Mouse (Mus musculus) heart, embryonic 12.5 days (tissue): ENCODE data around the gene Naaladl1. TPM values are rescaled to one million over a fixed set of nuclear protein-coding genes. Genes with fewer than 3 reads are reported as not detected.

Experiments
- ATAC-seq: fragments of 200-750 bp; cut with Nextera tagmentation; 2 replicates; pipeline ENCODE4 v1.8.0; 2017; ENCODE audit warnings: moderate TSS enrichment, moderate library complexity; ENCODE audit not compliant: insufficient number of reproducible peaks, low FRiP score
- H3K27ac ChIP-seq: fragments of 300-500 bp; sonication (generic); 2 replicates; pipeline ENCODE4 v1.5.1; 2016; ENCODE audit warnings: mild to moderate bottlenecking, moderate library complexity; ENCODE audit not compliant: poor library complexity, severe bottlenecking
- H3K27me3 ChIP-seq: fragments of 300-500 bp; sonication (generic); replicated peaks from 2 replicates; pipeline ENCODE4 v1.6.1; 2016; ENCODE audit warnings: mild to moderate bottlenecking, moderate library complexity
- H3K36me3 ChIP-seq: fragments of 300-500 bp; sonication (generic); 2 replicates; pipeline ENCODE4 v1.6.1; 2016; ENCODE audit warnings: mild to moderate bottlenecking, moderate library complexity
- H3K4me1 ChIP-seq: fragments of 300-500 bp; sonication (generic); replicated peaks from 2 replicates; pipeline ENCODE4 v1.6.1; 2016; ENCODE audit warnings: mild to moderate bottlenecking
- H3K4me2 ChIP-seq: fragments of 300-500 bp; sonication (generic); 2 replicates; pipeline ENCODE4 v1.6.1; 2016; ENCODE audit warnings: mild to moderate bottlenecking, moderate library complexity
- H3K4me3 ChIP-seq: fragments of 300-500 bp; sonication (generic); 2 replicates; pipeline ENCODE4 v1.5.1; 2016; ENCODE audit warnings: mild to moderate bottlenecking
- H3K9ac ChIP-seq: fragments of 300-500 bp; sonication (generic); 2 replicates; pipeline ENCODE4 v1.6.1; 2016; ENCODE audit warnings: mild to moderate bottlenecking, moderate library complexity
- H3K9me3 ChIP-seq: fragments of 300-500 bp; sonication (generic); replicated peaks from 2 replicates; pipeline ENCODE4 v1.6.1; 2016; ENCODE audit warnings: mild to moderate bottlenecking, moderate library complexity
- WGBS: fragments of 180-500 bp; shearing (Covaris S2); methylation state at CpG from one replicate; pipeline ENCODE4 v1.1.7; 2016; 5-methylcytosine and 5-hydroxymethylcytosine counted together
- polyA plus RNA-seq: library from polyadenylated mRNA; unstranded; fragments of >200 nt; fragmentation: Nextera tagmentation; extraction: Ambion mirVana; gene quantifications from 2 replicates; pipeline ENCODE4 v1.2.1, GENCODE M21; 2016

Gene Naaladl1
- polyA plus RNA-seq, 1 experiment from 2014 or later = 0.22 TPM

GRCm38 (mm10) chr19:6084478-6085248 lies 20.9 kb upstream of the Naaladl1 start, which contains the start of the genes Zfpl1 and Cdca5:
Zfpl1 (minus strand) TSS chr19:6084956.
Cdca5 (plus strand) TSS chr19:6084983.
- Histone ChIP-seq H3K4me2 (peak within 1 kb of the TSS; percentile 91), H3K9me3 (no peaks in the 10 kb centered on the region), H3K27ac (peak within 1 kb of the TSS; percentile 53; the same call in 1 of the 2 replicates), H3K27me3 (no peaks in the 10 kb centered on the region), H3K36me3 (peaks cover 55% of the 10 kb centered on the region), H3K4me1 (peaks cover 17% of the 10 kb centered on the region), H3K9ac (peak within 1 kb of the TSS; percentile 81), H3K4me3 (peak within 1 kb of the TSS; percentile 83)
- ATAC-seq = peak; percentile 93
- WGBS = under 1% methylated on average over 58 of the region's 58 CpGs

DNA sequence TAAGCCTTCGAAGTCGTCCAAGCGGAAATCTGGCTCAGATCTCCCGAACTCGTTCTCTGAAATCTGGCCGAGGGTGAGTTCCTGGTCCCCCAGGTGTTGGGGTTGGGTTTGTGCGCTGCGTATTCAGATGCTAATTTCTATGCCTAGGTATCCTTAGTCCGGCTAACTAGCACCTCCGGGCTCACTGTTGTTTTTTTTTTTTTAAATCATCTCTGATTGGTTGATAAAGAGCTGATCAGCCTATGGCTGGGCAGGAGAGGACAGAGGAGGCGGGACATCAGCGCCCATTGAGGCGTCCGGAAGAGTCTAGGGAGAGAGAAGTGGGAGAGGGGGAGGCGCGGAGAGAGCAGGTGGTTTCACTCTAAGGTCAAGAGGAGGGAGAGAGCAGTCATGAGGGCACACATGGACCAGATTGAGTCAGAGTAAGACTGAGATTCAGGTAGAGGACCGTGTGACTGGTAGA lies 20.1 kb upstream of the Naaladl1 start:
- Histone ChIP-seq H3K4me2 (peak overlapping the region; percentile 86), H3K9ac (peak overlapping the region; percentile 81), H3K4me1 (peaks cover 17% of the 10 kb centered on the region), H3K27ac (peak overlapping the region; percentile 53; the same call in 1 of the 2 replicates), H3K4me3 (peak overlapping the region; percentile 83), H3K36me3 (peaks cover 55% of the 10 kb centered on the region), H3K9me3 (no peaks in the 10 kb centered on the region), H3K27me3 (no peaks in the 10 kb centered on the region)
- WGBS = under 1% methylated on average over 17 of the region's 17 CpGs
- ATAC-seq = peak; percentile 80

- no peak overlapping the region for H3K27ac ChIP-seq
- peaks cover 61% of the 10 kb centered on the region for H3K36me3 ChIP-seq
- H3K9ac ChIP-seq = no peak overlapping the region
- ATAC-seq = no peak
- H3K4me1 ChIP-seq = peaks cover 10% of the 10 kb centered on the region
- H3K9me3 ChIP-seq = no peaks in the 10 kb centered on the region
- H3K4me3 ChIP-seq = no peak overlapping the region
- 94% methylated on average over 13 of the region's 13 CpGs for WGBS
- H3K27me3 ChIP-seq = no peaks in the 10 kb centered on the region
- no peak overlapping the region for H3K4me2 ChIP-seq
Measured at GRCm38 (mm10) chr19:6088841-6089240, 16.7 kb upstream of the Naaladl1 start.

- WGBS = 90% methylated on average over 7 of the region's 7 CpGs
- no peak for ATAC-seq
- no peaks in the 10 kb centered on the region for H3K9me3 ChIP-seq
Measured at GRCm38 (mm10) chr19:6094119-6094518, 11.5 kb upstream of the Naaladl1 start, which contains the start of gene AC131692.1. AC131692.1 (plus strand) TSS chr19:6094419.

GRCm38 (mm10) chr19:6097847-6098246 lies 7.7 kb upstream of the Naaladl1 start:
- H3K27me3 ChIP-seq = no peaks in the 10 kb centered on the region
- WGBS = 81% methylated on average over 3 of the region's 3 CpGs
- H3K36me3 ChIP-seq = peaks cover 34% of the 10 kb centered on the region
- no peaks in the 10 kb centered on the region for H3K4me1 ChIP-seq
- no peaks in the 10 kb centered on the region for H3K9me3 ChIP-seq
- H3K4me2 ChIP-seq = no peak overlapping the region
- no peak overlapping the region for H3K9ac ChIP-seq
- no peak for ATAC-seq
- no peak overlapping the region for H3K4me3 ChIP-seq
- no peak overlapping the region for H3K27ac ChIP-seq

More at GRCm38 (mm10) chr19:6094119-6094518, 11.5 kb upstream of the Naaladl1 start, which contains the start of gene AC131692.1:
- Histone ChIP-seq H3K4me1 (no peaks in the 10 kb centered on the region), H3K36me3 (peaks cover 66% of the 10 kb centered on the region), H3K4me2 (no peak within 1 kb of the TSS), H3K27me3 (no peaks in the 10 kb centered on the region), H3K9ac (no peak within 1 kb of the TSS; the same call in 1 of the 2 replicates), H3K27ac (no peak within 1 kb of the TSS), H3K4me3 (no peak within 1 kb of the TSS)

DNA sequence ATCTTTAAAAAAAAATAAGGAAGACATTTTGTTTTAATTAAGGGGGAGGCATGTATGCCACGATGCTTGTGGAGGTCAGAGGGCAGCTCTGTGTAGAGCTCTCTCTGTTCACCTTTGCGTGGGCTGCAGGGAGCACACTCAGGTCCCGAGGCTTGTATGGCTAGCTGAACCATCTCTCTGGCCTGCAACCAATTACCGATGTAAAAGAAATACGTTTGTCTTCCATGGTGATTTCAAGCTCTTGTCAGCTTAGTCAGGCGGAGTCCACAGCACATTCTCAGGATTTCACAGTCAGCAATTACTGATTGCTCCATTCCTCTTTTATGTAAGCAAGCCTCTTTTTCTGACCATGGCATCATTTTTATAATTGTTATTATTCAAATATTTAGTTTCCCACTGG lies 4.4 kb upstream of the Naaladl1 start:
- Histone ChIP-seq H3K9me3 (no peaks in the 10 kb centered on the region), H3K9ac (no peak overlapping the region), H3K4me3 (no peak overlapping the region), H3K4me2 (no peak overlapping the region), H3K4me1 (no peaks in the 10 kb centered on the region), H3K27me3 (no peaks in the 10 kb centered on the region), H3K36me3 (peaks cover 10% of the 10 kb centered on the region), H3K27ac (no peak overlapping the region)
- 77% methylated on average over 6 of the region's 6 CpGs for WGBS
- no peak for ATAC-seq

GRCm38 (mm10) chr19:6102169-6102853 lies 3.3 kb upstream of the Naaladl1 start:
- no peak overlapping the region for H3K4me3 ChIP-seq
- H3K27me3 ChIP-seq = no peaks in the 10 kb centered on the region
- WGBS = 78% methylated on average over 6 of the region's 6 CpGs
- H3K4me2 ChIP-seq = no peak overlapping the region
- no peaks in the 10 kb centered on the region for H3K4me1 ChIP-seq
- no peaks in the 10 kb centered on the region for H3K9me3 ChIP-seq
- no peak; the same call in 1 of the 2 replicates for ATAC-seq
- no peak overlapping the region for H3K27ac ChIP-seq
- H3K9ac ChIP-seq = no peak overlapping the region
- peaks cover 10% of the 10 kb centered on the region for H3K36me3 ChIP-seq

DNA sequence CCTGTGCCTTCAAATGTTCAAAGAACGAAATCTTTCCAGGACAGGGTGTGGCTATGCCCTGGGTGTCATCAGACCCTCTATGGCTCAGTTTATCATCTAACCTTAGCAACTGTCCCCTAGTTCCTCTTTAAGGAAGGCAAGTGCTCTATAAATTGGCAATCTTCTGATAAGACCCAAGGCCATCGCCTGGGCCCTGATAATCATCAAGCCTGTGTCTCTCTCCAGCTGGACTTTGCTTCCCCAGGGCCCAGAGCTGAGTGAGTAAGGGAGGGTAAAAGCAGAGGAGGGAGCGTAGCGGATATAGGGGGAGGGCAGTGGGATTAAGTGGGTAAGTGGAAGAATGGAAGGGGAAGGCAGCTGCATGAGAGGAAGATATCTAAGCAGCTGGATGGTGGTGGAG lies 1.1 kb upstream of the Naaladl1 start:
- no peak overlapping the region for H3K4me2 ChIP-seq
- no peaks in the 10 kb centered on the region for H3K9me3 ChIP-seq
- no peak overlapping the region for H3K4me3 ChIP-seq
- no peak overlapping the region for H3K9ac ChIP-seq
- H3K4me1 ChIP-seq = no peaks in the 10 kb centered on the region
- H3K27ac ChIP-seq = no peak overlapping the region
- peaks cover 4% of the 10 kb centered on the region; the same call in 1 of the 2 replicates for H3K36me3 ChIP-seq
- ATAC-seq = no peak
- no peaks in the 10 kb centered on the region for H3K27me3 ChIP-seq
- WGBS = 50% methylated on average over 4 of the region's 4 CpGs

DNA sequence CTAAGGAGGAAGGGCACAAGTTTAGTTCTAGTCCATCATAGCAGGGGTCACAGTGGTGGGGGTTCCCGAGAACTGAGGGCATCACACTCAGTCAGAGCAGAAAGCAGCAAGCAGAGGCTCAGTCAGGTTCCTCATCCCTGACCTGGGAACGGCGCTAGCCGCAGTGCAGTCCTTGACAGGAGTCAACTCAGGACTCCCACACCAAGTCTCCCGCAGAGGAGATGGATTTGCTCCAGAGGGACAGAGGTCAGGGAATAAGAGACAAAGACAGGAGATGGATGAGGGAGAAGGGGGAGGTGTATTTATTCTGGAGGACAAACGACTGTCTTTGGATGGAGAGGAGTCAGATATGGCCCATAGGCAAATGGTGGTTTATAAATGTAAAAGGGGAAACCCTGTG lies 7.5 kb downstream of the Naaladl1 start:
- H3K27ac ChIP-seq = no peak overlapping the region
- peaks cover 15% of the 10 kb centered on the region for H3K4me1 ChIP-seq
- WGBS = 70% methylated on average over 6 of the region's 6 CpGs
- H3K4me3 ChIP-seq = no peak overlapping the region
- H3K9me3 ChIP-seq = no peaks in the 10 kb centered on the region
- no peak overlapping the region for H3K9ac ChIP-seq
- no peak for ATAC-seq
- peaks cover 32% of the 10 kb centered on the region for H3K36me3 ChIP-seq
- no peaks in the 10 kb centered on the region for H3K27me3 ChIP-seq
- H3K4me2 ChIP-seq = no peak overlapping the region

DNA sequence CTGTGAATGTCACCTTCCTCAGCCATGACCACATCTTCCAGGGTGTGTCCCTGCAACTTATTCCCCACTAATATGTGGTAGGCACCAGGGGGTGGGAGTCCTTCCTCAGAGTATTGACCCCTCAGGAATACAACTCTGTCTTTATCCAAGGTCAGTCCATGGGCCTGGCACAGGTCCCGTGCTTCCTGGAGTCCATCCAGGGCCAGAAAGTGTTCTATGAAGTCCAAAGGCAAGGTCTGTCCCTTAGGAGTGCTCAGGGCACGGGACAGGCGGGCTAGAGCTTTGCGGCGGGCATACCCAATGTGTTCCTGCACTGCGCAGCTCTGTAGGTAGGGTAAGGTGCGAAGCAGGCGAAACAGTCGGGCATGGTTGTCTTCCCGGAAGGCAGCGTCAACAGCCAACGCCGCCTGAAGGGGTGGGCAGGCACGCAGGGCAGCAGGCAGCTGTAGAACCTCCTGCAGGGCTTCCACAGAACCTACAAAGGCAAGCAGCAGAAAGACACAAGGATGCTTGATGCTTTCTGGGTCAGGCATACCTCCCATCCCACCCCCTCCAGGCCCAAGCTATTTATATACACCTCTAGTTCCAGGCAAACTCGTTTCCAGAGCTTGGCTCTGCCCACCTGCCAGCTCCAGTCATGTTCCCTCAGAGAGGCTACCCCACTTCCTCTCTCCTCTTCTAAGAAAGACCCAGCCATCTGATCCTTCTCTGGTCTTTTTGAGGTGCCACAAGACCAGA lies 10.7 kb downstream of the Naaladl1 start:
- no peak overlapping the region for H3K27ac ChIP-seq
- no peak for ATAC-seq
- peak overlapping the region; percentile 77 for H3K4me2 ChIP-seq
- no peaks in the 10 kb centered on the region for H3K27me3 ChIP-seq
- H3K9me3 ChIP-seq = no peaks in the 10 kb centered on the region
- WGBS = 86% methylated on average over 15 of the region's 15 CpGs
- peaks cover 41% of the 10 kb centered on the region for H3K36me3 ChIP-seq
- H3K4me1 ChIP-seq = peaks cover 20% of the 10 kb centered on the region
- 0 out of 2 replicates have a peak overlapping the region, but pooled peaks have one; percentile 70 for H3K4me3 ChIP-seq
- 0 out of 2 replicates have a peak overlapping the region, but pooled peaks have one; percentile 49 for H3K9ac ChIP-seq
